Mouse (Mus musculus): ENCODE measurements at regions not wholly inside any gene's neighbourhood (a gene's known extent, or its start where the extent isn't known, plus 50 kb on each side); places are given as distances from the start of the nearest gene placed in this dataset.

DNA sequence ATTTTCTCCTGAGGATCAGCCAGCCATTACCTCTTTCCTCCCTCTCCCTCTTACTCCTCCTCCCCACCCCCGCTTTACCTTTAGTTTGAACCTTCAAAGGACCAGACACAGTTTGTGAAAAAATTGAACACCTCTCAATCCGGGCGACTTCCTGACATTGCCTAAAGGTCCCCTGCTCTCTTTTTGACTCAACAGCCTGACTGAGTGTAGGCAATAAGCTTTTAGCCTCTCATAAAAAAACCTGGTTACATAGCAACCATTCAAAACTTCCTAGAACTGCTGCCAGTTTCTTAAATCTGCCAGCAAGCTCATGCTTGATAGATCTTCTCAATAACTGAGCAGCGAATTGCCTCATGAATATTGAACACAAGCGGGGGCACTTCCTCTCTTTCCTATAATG is 71.7 kb downstream of the Zfp945 start:
- DNase-seq (ENCODE audit: extremely low read depth, insufficient read length, low spot score): no peak

- DNase-seq (ENCODE audit: extremely low read depth, insufficient read length, low spot score): peak; percentile 22
Measured at GRCm38 (mm10) chr17:22784481-22784880, 82.5 kb downstream of the Zfp945 start.

- DNase-seq (ENCODE audit: extremely low read depth, insufficient read length, low spot score): no peak
Measured at GRCm38 (mm10) chr17:22745736-22746135, 121.2 kb downstream of the Zfp945 start.

DNA sequence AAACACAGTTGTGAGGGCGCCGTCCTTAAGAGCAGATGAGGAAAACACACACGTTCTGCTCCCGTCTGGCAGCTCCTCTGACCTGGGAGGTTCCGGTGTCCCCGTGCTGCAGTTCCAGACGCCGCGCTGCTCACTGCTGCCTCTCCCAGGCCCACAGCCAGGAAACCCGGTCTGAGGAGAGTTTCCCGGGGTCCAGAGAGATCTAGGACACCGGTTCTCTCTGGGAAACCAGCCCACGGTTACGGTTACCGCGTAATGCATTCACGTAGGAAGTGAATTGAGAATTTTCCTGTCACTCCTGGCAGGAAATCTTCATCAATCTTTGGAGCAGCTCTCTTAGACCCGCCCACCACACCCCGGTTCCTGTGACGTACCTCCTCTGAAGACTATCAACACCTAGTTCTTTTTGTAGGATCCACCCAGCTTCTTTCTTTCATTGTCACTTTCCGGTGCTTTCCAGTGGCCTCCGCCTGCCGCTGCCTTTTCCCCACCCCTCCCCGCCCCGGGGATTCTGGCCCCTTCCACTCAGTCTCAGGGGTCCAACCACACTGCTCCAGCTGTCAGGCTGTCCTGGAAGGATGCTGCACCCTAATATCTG is 127.3 kb downstream of the Zfp945 start:
- peak; percentile 81 for DNase-seq (ENCODE audit: extremely low read depth, insufficient read length, low spot score)

- no peak for DNase-seq (ENCODE audit: extremely low read depth, insufficient read length, low spot score)
Measured at GRCm38 (mm10) chr17:22739173-22739572, 127.8 kb downstream of the Zfp945 start.

DNA sequence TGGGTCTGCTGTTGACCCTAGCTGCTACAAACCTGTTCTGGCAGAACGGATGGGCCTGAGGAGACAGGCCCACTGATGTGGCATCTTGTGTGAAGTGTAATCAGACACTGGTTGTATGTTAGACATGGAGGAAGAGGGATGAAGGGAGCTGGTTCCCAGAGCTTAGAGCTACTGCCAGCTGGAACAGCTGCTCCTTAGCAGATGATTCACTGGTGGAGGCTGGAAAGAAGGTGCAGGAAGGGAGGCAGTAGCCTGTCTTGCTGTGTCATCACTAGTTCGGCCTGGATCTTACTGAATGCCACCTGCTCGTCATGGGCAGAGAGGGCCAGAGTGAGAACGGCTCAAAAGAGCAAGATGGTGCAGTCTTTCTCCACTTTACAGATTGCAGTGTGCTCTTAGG is 130.6 kb downstream of the Zfp945 start:
- DNase-seq (ENCODE audit: extremely low read depth, insufficient read length, low spot score): no peak

Data from 3134 (cell line).